Mouse (Mus musculus): ENCODE data around the gene Rprml. TPM values are rescaled to one million over a fixed set of nuclear protein-coding genes. Genes with fewer than 3 reads are reported as not detected.

Rprml gene
- 0.16 TPM in 1 of 2 replicates, not detected in the other for polyA plus RNA-seq (2016; fragmentation: Nextera tagmentation; extraction: Ambion mirVana)

- Histone ChIP-seq H3K4me3 (peak within 1 kb of the TSS; percentile 46), H3K9me3 (no peaks in the 10 kb centered on the region), H3K27me3 (ENCODE audit: poor library complexity, severe bottlenecking) (peaks cover 90% of the 10 kb centered on the region), H3K4me1 (peaks cover 25% of the 10 kb centered on the region), H3K36me3 (replicated peaks) (no peaks in the 10 kb centered on the region), H3K27ac (no peak within 1 kb of the TSS)
- DNase-seq (ENCODE audit: extremely low spot score, low spot score): no peak
- 1% methylated on average over 69 of the region's 71 CpGs for WGBS
These were observed at the start of gene Rprml for GRCm38 (mm10) chr11:103649301-103649982. TSS of gene Rprml (plus strand) at chr11:103649570.

- Histone ChIP-seq H3K4me3 (no peak overlapping the region), H3K9me3 (no peaks in the 10 kb centered on the region), H3K27ac (no peak overlapping the region), H3K36me3 (replicated peaks) (no peaks in the 10 kb centered on the region), H3K4me1 (no peaks in the 10 kb centered on the region), H3K27me3 (ENCODE audit: poor library complexity, severe bottlenecking) (no peaks in the 10 kb centered on the region)
- WGBS: 77% methylated on average over 5 of the region's 5 CpGs
- DNase-seq (ENCODE audit: extremely low spot score, low spot score): no peak
These were observed 42.8 kb upstream of the Rprml start for GRCm38 (mm10) chr11:103606611-103607010.

- 90% methylated on average over 2 of the region's 2 CpGs for WGBS
These were observed 38.6 kb upstream of the Rprml start for GRCm38 (mm10) chr11:103610772-103611171.

GRCm38 (mm10) chr11:103621040-103621439, 28.3 kb upstream of the Rprml start, which contains the start of gene Gm884:
TSS of gene Gm884 (minus strand) at chr11:103621140.
- no peak for DNase-seq (ENCODE audit: extremely low spot score, low spot score)
- H3K9me3 ChIP-seq: no peaks in the 10 kb centered on the region
- no peak within 1 kb of the TSS for H3K27ac ChIP-seq
- H3K4me3 ChIP-seq: no peak within 1 kb of the TSS
- WGBS: 88% methylated on average over 9 of the region's 9 CpGs
- no peaks in the 10 kb centered on the region for H3K27me3 ChIP-seq (ENCODE audit: poor library complexity, severe bottlenecking)
- H3K36me3 ChIP-seq (replicated peaks): no peaks in the 10 kb centered on the region
- no peaks in the 10 kb centered on the region for H3K4me1 ChIP-seq

More at GRCm38 (mm10) chr11:103610772-103611171, 38.6 kb upstream of the Rprml start:
- Histone ChIP-seq H3K4me1 (no peaks in the 10 kb centered on the region), H3K36me3 (replicated peaks) (no peaks in the 10 kb centered on the region), H3K27ac (no peak overlapping the region), H3K9me3 (no peaks in the 10 kb centered on the region), H3K27me3 (ENCODE audit: poor library complexity, severe bottlenecking) (no peaks in the 10 kb centered on the region), H3K4me3 (no peak overlapping the region)
- no peak for DNase-seq (ENCODE audit: extremely low spot score, low spot score)

- no peaks in the 10 kb centered on the region for H3K27me3 ChIP-seq (ENCODE audit: poor library complexity, severe bottlenecking)
- H3K4me3 ChIP-seq: no peak overlapping the region
- no peak overlapping the region for H3K27ac ChIP-seq
- H3K4me1 ChIP-seq: no peaks in the 10 kb centered on the region
- WGBS: 86% methylated on average over 23 of the region's 23 CpGs
- H3K36me3 ChIP-seq (replicated peaks): no peaks in the 10 kb centered on the region
- DNase-seq (ENCODE audit: extremely low spot score, low spot score): no peak
- no peaks in the 10 kb centered on the region for H3K9me3 ChIP-seq
These were observed 21.9 kb upstream of the Rprml start for GRCm38 (mm10) chr11:103627453-103627852.

GRCm38 (mm10) chr11:103634806-103635205, 14.6 kb upstream of the Rprml start:
- H3K9me3 ChIP-seq: no peaks in the 10 kb centered on the region
- 89% methylated on average over 7 of the region's 7 CpGs for WGBS
- H3K27me3 ChIP-seq (ENCODE audit: poor library complexity, severe bottlenecking): peaks cover 14% of the 10 kb centered on the region
- no peak for DNase-seq (ENCODE audit: extremely low spot score, low spot score)
- H3K4me1 ChIP-seq: no peaks in the 10 kb centered on the region
- no peak overlapping the region for H3K4me3 ChIP-seq
- H3K27ac ChIP-seq: no peak overlapping the region
- H3K36me3 ChIP-seq (replicated peaks): no peaks in the 10 kb centered on the region

GRCm38 (mm10) chr11:103635481-103635880, 13.9 kb upstream of the Rprml start:
- peaks cover 21% of the 10 kb centered on the region for H3K27me3 ChIP-seq (ENCODE audit: poor library complexity, severe bottlenecking)
- no peaks in the 10 kb centered on the region for H3K36me3 ChIP-seq (replicated peaks)
- H3K4me1 ChIP-seq: no peaks in the 10 kb centered on the region
- WGBS: 89% methylated on average over 3 of the region's 3 CpGs
- DNase-seq (ENCODE audit: extremely low spot score, low spot score): no peak
- no peak overlapping the region for H3K4me3 ChIP-seq
- H3K27ac ChIP-seq: no peak overlapping the region
- H3K9me3 ChIP-seq: no peaks in the 10 kb centered on the region

- Histone ChIP-seq H3K4me1 (no peaks in the 10 kb centered on the region), H3K9me3 (no peaks in the 10 kb centered on the region), H3K27ac (no peak overlapping the region), H3K27me3 (ENCODE audit: poor library complexity, severe bottlenecking) (peaks cover 28% of the 10 kb centered on the region), H3K36me3 (replicated peaks) (no peaks in the 10 kb centered on the region), H3K4me3 (no peak overlapping the region)
- WGBS: 85% methylated on average over 6 of the region's 6 CpGs
- DNase-seq (ENCODE audit: extremely low spot score, low spot score): no peak
These were observed 13.1 kb upstream of the Rprml start for GRCm38 (mm10) chr11:103636261-103636660.

GRCm38 (mm10) chr11:103638790-103639189, 10.6 kb upstream of the Rprml start, which contains the start of gene Lyzl6:
TSS of gene Lyzl6 (minus strand) at chr11:103638890.
- Histone ChIP-seq H3K27me3 (ENCODE audit: poor library complexity, severe bottlenecking) (peaks cover 39% of the 10 kb centered on the region), H3K27ac (no peak within 1 kb of the TSS), H3K36me3 (replicated peaks) (no peaks in the 10 kb centered on the region), H3K4me1 (no peaks in the 10 kb centered on the region), H3K9me3 (no peaks in the 10 kb centered on the region), H3K4me3 (no peak within 1 kb of the TSS)
- 86% methylated on average over 3 of the region's 3 CpGs for WGBS
- no peak for DNase-seq (ENCODE audit: extremely low spot score, low spot score)

- Histone ChIP-seq H3K4me1 (no peaks in the 10 kb centered on the region), H3K36me3 (replicated peaks) (no peaks in the 10 kb centered on the region), H3K4me3 (no peak overlapping the region), H3K27me3 (ENCODE audit: poor library complexity, severe bottlenecking) (peaks cover 39% of the 10 kb centered on the region), H3K27ac (no peak overlapping the region), H3K9me3 (no peaks in the 10 kb centered on the region)
- WGBS: 7% methylated on average over 10 of the region's 10 CpGs
- DNase-seq (ENCODE audit: extremely low spot score, low spot score): peak; percentile 70
These were observed 9.9 kb upstream of the Rprml start for GRCm38 (mm10) chr11:103639407-103639946.

- DNase-seq (ENCODE audit: extremely low spot score, low spot score): no peak
- Histone ChIP-seq H3K27me3 (ENCODE audit: poor library complexity, severe bottlenecking) (peaks cover 66% of the 10 kb centered on the region), H3K27ac (no peak overlapping the region), H3K36me3 (replicated peaks) (no peaks in the 10 kb centered on the region), H3K4me1 (peaks cover 3% of the 10 kb centered on the region), H3K9me3 (no peaks in the 10 kb centered on the region), H3K4me3 (no peak overlapping the region)
- 77% methylated on average over 9 of the region's 9 CpGs for WGBS
These were observed 6.2 kb upstream of the Rprml start for GRCm38 (mm10) chr11:103643211-103643610.

- H3K36me3 ChIP-seq (replicated peaks): no peaks in the 10 kb centered on the region
- H3K27ac ChIP-seq: no peak overlapping the region
- H3K9me3 ChIP-seq: no peaks in the 10 kb centered on the region
- no peak overlapping the region for H3K4me3 ChIP-seq
- peaks cover 69% of the 10 kb centered on the region for H3K27me3 ChIP-seq (ENCODE audit: poor library complexity, severe bottlenecking)
- H3K4me1 ChIP-seq: peaks cover 25% of the 10 kb centered on the region
- DNase-seq (ENCODE audit: extremely low spot score, low spot score): no peak
- 86% methylated on average over 8 of the region's 8 CpGs for WGBS
These were observed 3.6 kb upstream of the Rprml start for GRCm38 (mm10) chr11:103645731-103646130.

GRCm38 (mm10) chr11:103646301-103646700, 3.1 kb upstream of the Rprml start:
- H3K4me3 ChIP-seq: no peak overlapping the region
- 87% methylated on average over 6 of the region's 6 CpGs for WGBS
- no peak for DNase-seq (ENCODE audit: extremely low spot score, low spot score)
- H3K36me3 ChIP-seq (replicated peaks): no peaks in the 10 kb centered on the region
- no peaks in the 10 kb centered on the region for H3K9me3 ChIP-seq
- H3K4me1 ChIP-seq: peaks cover 25% of the 10 kb centered on the region
- H3K27ac ChIP-seq: no peak overlapping the region
- peaks cover 69% of the 10 kb centered on the region for H3K27me3 ChIP-seq (ENCODE audit: poor library complexity, severe bottlenecking)
